Mouse (Mus musculus) heart, adult 10 weeks (tissue): ENCODE results near the gene Lrg1. TPM values are rescaled to one million over a fixed set of nuclear protein-coding genes. Genes with fewer than 3 reads are reported as not detected.

Source experiments
- polyA plus RNA-seq: library from polyadenylated mRNA; stranded (reverse); fragments of 350-450 nt; fragmentation: Illumina TruSeq; extraction: RNeasy Lipid Tissue Mini Kit (QIAGEN cat#74804); gene quantifications from one replicate; pipeline ENCODE4 v1.2.3, GENCODE M21; 2014; ENCODE audit warnings: low read depth, low replicate concordance

Gene Lrg1
- polyA plus RNA-seq: 41.9 TPM

DNA sequence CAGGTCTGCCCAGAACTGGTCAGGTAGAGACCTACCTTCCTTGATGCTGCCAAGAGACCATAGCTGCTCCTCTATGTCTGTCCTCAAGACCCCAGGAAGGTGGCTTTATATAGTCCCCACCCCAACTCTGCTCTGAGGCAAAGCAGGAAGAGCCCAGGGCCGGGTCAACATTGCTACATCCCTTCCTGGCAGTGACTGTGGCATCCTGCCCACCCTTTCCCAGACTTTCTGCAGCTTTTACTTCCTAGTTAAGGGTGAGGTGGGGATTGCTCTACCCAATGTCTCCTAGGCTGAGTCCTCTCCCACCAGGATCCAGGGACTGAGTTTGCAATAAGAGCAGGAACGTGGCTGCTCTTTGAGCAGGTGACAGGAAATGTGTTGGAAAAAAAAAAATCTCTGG is at the start of gene Lrg1:
Gene Lrg1 (minus strand): TSS at position 176 of the 400 bp plus-strand sequence.

GRCm38 (mm10) chr17:56162231-56162774 is 40.5 kb upstream of the Lrg1 start, which contains the start of gene Tnfaip8l1:
TSS of gene Tnfaip8l1 (plus strand) at chr17:56162477.

DNA sequence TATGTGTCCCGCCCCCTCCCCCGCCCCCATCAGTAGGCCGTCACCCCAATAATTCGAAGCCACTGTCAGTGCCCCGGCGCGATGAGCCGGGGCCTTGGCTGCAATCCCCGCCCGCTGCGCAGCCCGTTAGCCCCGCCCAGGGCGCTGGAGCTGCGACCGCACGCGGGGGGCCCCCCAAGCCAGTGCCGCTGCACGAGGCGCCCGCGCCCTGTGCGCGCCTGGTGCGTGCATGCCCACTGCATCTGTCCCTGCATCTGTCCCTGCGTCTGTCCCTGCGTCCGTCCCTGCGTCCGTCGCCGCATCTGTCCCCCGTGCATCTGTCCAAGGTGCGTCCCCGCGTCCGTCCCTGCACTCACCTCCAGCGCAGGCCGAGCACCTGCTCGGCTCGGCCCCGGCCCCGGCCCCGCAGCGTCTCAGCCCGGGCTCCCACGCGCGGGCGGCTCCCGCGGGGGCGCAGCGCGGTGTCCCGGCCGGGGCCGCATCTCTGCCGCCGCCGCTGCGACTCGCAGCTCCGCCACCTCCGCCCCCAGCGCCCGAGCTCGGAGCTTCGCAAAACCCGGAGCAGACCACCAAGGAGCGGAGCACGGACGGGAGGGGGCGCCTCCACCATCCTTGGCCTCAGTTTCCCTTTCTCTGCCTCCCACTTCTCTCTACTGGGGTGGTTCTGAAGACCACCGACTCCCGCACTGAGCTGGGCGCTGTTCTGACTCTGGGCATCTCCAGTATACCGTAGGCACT is 18.2 kb upstream of the Lrg1 start, which contains the start of gene Sema6b:
Gene Sema6b (minus strand): TSS at position 486 of the 738 bp plus-strand sequence.

GRCm38 (mm10) chr17:56117251-56117710 is 4.5 kb downstream of the Lrg1 start, which contains the start of gene Plin5:
TSS of gene Plin5 (minus strand) at chr17:56117596.

DNA sequence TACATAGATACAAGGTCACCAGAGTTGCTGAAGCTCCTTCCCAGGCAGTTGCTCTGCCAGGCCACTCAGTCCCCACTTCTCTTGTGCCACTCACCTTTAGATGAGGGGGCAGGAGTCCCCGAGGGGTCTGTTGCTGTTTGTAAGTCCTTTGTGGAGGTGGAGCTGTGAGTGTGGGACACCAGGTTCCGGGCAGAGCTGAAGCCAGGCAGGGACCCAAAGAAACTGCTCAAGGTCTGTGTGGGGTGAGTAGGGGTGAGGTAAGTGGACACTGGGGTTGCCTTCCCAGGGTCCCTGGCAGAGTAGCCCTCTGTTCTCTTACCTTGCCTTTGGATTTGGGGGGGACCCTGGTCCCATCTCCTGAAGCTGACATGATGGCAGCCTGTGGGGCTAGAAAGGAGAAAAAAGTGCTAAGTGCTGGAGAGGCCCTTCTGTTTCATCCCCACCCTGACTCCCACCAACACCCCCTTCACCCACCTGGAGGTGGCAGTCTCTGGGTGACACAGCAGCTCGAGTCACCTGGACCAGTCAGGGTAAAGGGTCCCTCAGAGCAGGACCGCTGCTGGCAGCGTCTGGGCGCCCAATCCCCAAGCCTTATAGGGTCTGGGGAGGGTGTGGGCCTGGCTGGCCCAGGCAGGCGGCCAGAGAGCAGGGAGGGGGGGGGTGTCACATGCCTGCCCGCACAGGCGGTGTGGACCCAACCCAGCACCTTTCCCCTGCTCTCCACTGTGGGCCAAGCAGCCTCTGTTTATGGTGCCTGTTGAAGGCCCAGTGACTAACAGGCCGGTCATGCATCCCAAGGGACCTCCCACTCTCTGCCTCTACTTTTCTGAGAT is 12.4 kb downstream of the Lrg1 start, which contains the start of gene Plin4:
Gene Plin4 (minus strand): TSS at position 585 of the 833 bp plus-strand sequence.

DNA sequence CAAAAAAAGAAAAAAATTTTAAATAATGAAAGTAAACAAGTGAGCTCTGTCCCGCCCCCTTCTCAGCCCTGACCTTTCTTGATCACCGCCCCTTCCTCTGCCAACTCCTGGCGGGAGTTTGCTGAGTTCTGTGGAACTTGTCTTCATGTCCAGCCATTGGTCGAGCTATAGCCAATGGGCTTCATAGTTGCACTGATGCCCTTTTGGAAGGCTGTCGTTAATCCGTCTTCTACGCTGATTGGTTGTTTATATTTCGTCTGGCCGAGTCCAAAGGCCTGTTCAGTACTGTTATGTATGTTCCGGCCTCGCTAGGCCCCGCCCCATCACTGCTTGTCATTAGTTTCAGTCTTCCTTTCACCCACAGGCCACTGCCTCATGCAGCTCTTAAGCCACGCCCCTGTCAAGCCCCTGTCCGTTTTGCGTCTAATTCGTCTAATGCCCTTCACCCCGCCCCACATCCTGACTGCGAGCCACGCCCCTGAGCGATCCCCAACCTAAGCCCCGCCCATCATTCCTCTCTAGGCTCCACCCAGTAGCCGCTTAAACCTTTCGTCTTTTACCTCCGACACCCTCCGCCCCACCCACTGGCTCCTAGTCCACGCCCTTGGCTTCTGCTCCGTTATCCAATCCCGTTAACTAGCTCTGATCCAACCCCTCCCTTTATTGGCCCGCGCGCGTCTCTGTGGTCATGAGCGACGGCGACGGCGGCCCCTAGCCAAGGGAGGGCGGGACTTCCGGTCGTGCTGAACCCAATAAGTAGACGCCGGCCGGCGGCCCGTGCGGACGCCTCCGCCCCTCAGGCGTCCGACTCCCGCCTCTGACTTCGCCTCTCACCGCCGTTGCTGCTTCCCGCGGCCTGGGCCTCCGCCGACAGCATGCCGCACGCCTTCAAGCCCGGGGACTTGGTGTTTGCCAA is 42.7 kb downstream of the Lrg1 start, which contains the start of gene Hdgfl2:
Gene Hdgfl2 (plus strand): TSS at position 755 of the 916 bp plus-strand sequence.

GRCm38 (mm10) chr17:56074827-56075208 is 47.0 kb downstream of the Lrg1 start, which contains the start of gene Ubxn6:
TSS of gene Ubxn6 (minus strand) at chr17:56075028.

Other genes with a start within 250 kb of the Lrg1 start
- gene Zfp119a, start 243.1 kb downstream of the Lrg1 start, polyA plus RNA-seq: 4.1 TPM
- 5.3 TPM for gene Zfp959, start 229.9 kb downstream of the Lrg1 start, polyA plus RNA-seq
- gene Zfp119b, start 172.5 kb downstream of the Lrg1 start, polyA plus RNA-seq: 3.5 TPM
- 0.68 TPM for gene Ebi3, start 169.4 kb downstream of the Lrg1 start, polyA plus RNA-seq
- 7.9 TPM for gene Yju2, start 162.9 kb downstream of the Lrg1 start, polyA plus RNA-seq
- gene Shd, start 151.5 kb downstream of the Lrg1 start, polyA plus RNA-seq: 1.4 TPM
- not detected for gene Fsd1, start 135.5 kb downstream of the Lrg1 start, polyA plus RNA-seq
- 21.5 TPM for gene Stap2, start 116.4 kb downstream of the Lrg1 start, polyA plus RNA-seq
- gene Mpnd, start 116.3 kb downstream of the Lrg1 start, polyA plus RNA-seq: 61.8 TPM
- gene Sh3gl1, start 85.4 kb downstream of the Lrg1 start, polyA plus RNA-seq: 17.7 TPM
- gene Chaf1a, start 81.6 kb downstream of the Lrg1 start, polyA plus RNA-seq: 0.94 TPM
- gene Ubxn6, start 47.0 kb downstream of the Lrg1 start, polyA plus RNA-seq: 62.5 TPM
- gene Hdgfl2, start 42.4 kb downstream of the Lrg1 start, polyA plus RNA-seq: 54.3 TPM
- gene Plin4, start 12.2 kb downstream of the Lrg1 start, polyA plus RNA-seq: 155 TPM
- gene Plin5, start 4.4 kb downstream of the Lrg1 start, polyA plus RNA-seq: 129 TPM
- gene Sema6b, start 18.3 kb upstream of the Lrg1 start, polyA plus RNA-seq: 5.3 TPM
- gene Tnfaip8l1, start 40.5 kb upstream of the Lrg1 start, polyA plus RNA-seq: 1.0 TPM
- 29.3 TPM for gene Mydgf, start 61.9 kb upstream of the Lrg1 start, polyA plus RNA-seq
- gene Dpp9, start 96.9 kb upstream of the Lrg1 start, polyA plus RNA-seq: 33.3 TPM
- gene Fem1a, start 134.8 kb upstream of the Lrg1 start, polyA plus RNA-seq: 87.5 TPM
- gene Ticam1, start 154.8 kb upstream of the Lrg1 start, polyA plus RNA-seq: 6.8 TPM
- 98.2 TPM for gene Plin3, start 170.9 kb upstream of the Lrg1 start, polyA plus RNA-seq
- gene Arrdc5, start 178.3 kb upstream of the Lrg1 start, polyA plus RNA-seq: not detected
- gene Uhrf1, start 181.3 kb upstream of the Lrg1 start, polyA plus RNA-seq: 0.84 TPM
- gene Kdm4b, start 204.1 kb upstream of the Lrg1 start, polyA plus RNA-seq: 21.0 TPM